Mouse (Mus musculus) small intestine, adult 2 months (tissue): ENCODE results near the gene Trim43a.

Experiments
- CTCF ChIP-seq: fragments of 200-500 bp; IDR thresholded peaks from 2 replicates; pipeline ENCODE4 v1.5.1; 2012; ENCODE audit warnings: low read depth, mild to moderate bottlenecking, control low read depth, inconsistent platforms, low read length, moderate library complexity, mixed read lengths; ENCODE audit not compliant: insufficient replicate concordance, insufficient read length; ENCODE audit errors: extremely low read depth
- POLR2A ChIP-seq: fragments of 200-500 bp; IDR thresholded peaks from 2 replicates; pipeline ENCODE4 v1.6.1; 2012; ENCODE audit warnings: low read depth, mild to moderate bottlenecking, control low read depth, inconsistent platforms, low read length, moderate library complexity

DNA sequence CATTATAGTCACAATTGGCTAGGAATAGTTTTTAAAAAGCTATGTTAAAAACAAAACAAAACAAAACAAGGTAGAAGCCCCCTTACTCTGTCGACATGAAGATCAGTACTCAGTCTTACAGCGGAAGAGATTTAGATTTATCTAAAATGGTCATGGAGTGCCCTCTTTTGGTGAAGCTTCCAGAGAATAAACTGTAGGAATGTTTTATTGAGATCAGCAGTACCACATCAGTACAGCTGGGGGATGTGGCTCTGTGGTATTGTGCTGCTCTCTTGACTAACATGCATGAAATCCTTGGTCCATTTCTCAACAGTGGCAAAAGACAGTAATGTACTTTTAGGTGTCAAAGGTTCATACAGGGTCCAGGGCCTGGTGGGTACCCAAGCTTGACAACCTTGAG is 37.9 kb upstream of the Trim43a start:
- TF ChIP-seq CTCF (no peak), POLR2A (no peak)
